Mouse (Mus musculus): ENCODE results near the gene Fam25c. TPM values are rescaled to one million over a fixed set of nuclear protein-coding genes. Genes with fewer than 3 reads are reported as not detected.

Fam25c gene
- polyA plus RNA-seq, 1 experiment, result not detected

- no peak for TF ChIP-seq CTCF (IDR thresholded peaks at IDR 0.05; ENCODE audit: control insufficient read depth, insufficient read depth, insufficient read length)
- TF ChIP-seq MAX (IDR thresholded peaks at IDR 0.05), result no peak
- no peak for TF ChIP-seq CEBPB (IDR thresholded peaks at IDR 0.05; ENCODE audit: low read depth)
- no peak for TF ChIP-seq USF1 (IDR thresholded peaks at IDR 0.05; ENCODE audit: low read depth)
- TF ChIP-seq MYOD1 (IDR thresholded peaks at IDR 0.05; ENCODE audit: control insufficient read depth, insufficient read length, low read depth), result no peak
- Histone ChIP-seq H3K27me3 (ENCODE audit: control insufficient read depth, insufficient read depth, insufficient read length) (no peaks in the 10 kb centered on the region), H3K79me3 (ENCODE audit: low read depth) (no peaks in the 10 kb centered on the region), H3K79me2 (ENCODE audit: control insufficient read depth, insufficient read depth) (no peaks in the 10 kb centered on the region), H3K4me3 (ENCODE audit: insufficient read depth, poor library complexity, severe bottlenecking) (no peak overlapping the region), H3ac (ENCODE audit: control insufficient read depth, insufficient read length, low read depth) (no peak overlapping the region), H3K36me3 (ENCODE audit: control insufficient read depth, insufficient read depth) (no peaks in the 10 kb centered on the region)
These were observed 21.9 kb upstream of the Fam25c start for GRCm38 (mm10) chr14:34377121-34377520.

- Histone ChIP-seq H3K36me3 (ENCODE audit: control insufficient read depth, insufficient read depth) (no peaks in the 10 kb centered on the region), H3K79me3 (ENCODE audit: low read depth) (no peaks in the 10 kb centered on the region), H3K79me2 (ENCODE audit: control insufficient read depth, insufficient read depth) (no peaks in the 10 kb centered on the region), H3K27me3 (ENCODE audit: control insufficient read depth, insufficient read depth, insufficient read length) (no peaks in the 10 kb centered on the region), H3K4me3 (ENCODE audit: insufficient read depth, poor library complexity, severe bottlenecking) (no peak overlapping the region), H3ac (ENCODE audit: control insufficient read depth, insufficient read length, low read depth) (no peak overlapping the region)
- TF ChIP-seq MYOG (IDR thresholded peaks at IDR 0.05; ENCODE audit: control insufficient read depth, extremely low read depth, insufficient read length), result no peak
- TF ChIP-seq USF1 (IDR thresholded peaks at IDR 0.05; ENCODE audit: low read depth), result no peak
- no peak for TF ChIP-seq FOSL1 (IDR thresholded peaks at IDR 0.05; ENCODE audit: insufficient read depth, low read length, poor library complexity, severe bottlenecking)
- TF ChIP-seq CTCF (IDR thresholded peaks at IDR 0.05; ENCODE audit: control insufficient read depth, insufficient read depth, insufficient read length), result no peak
- no peak for TF ChIP-seq MAX (IDR thresholded peaks at IDR 0.05)
- TF ChIP-seq MYOD1 (IDR thresholded peaks at IDR 0.05; ENCODE audit: control insufficient read depth, insufficient read length, low read depth), result no peak
- TF ChIP-seq CEBPB (IDR thresholded peaks at IDR 0.05; ENCODE audit: low read depth), result no peak
These were observed 20.7 kb upstream of the Fam25c start for GRCm38 (mm10) chr14:34375941-34376340.

GRCm38 (mm10) chr14:34375415-34375904 lies 20.2 kb upstream of the Fam25c start, which contains the start of gene Mmrn2:
Gene Mmrn2, plus strand, starts transcription at chr14:34375465.
- Histone ChIP-seq H3K27me3 (ENCODE audit: control insufficient read depth, insufficient read depth, insufficient read length) (no peaks in the 10 kb centered on the region), H3K4me3 (ENCODE audit: insufficient read depth, poor library complexity, severe bottlenecking) (no peak within 1 kb of the TSS), H3ac (ENCODE audit: control insufficient read depth, insufficient read length, low read depth) (no peak within 1 kb of the TSS), H3K36me3 (ENCODE audit: control insufficient read depth, insufficient read depth) (no peaks in the 10 kb centered on the region), H3K79me3 (ENCODE audit: low read depth) (no peaks in the 10 kb centered on the region), H3K79me2 (ENCODE audit: control insufficient read depth, insufficient read depth) (no peaks in the 10 kb centered on the region)
- TF ChIP-seq MAX (IDR thresholded peaks at IDR 0.05), result no peak
- no peak for TF ChIP-seq USF1 (IDR thresholded peaks at IDR 0.05; ENCODE audit: low read depth)
- no peak for TF ChIP-seq MYOG (IDR thresholded peaks at IDR 0.05; ENCODE audit: control insufficient read depth, extremely low read depth, insufficient read length)
- no peak for TF ChIP-seq CTCF (IDR thresholded peaks at IDR 0.05; ENCODE audit: control insufficient read depth, insufficient read depth, insufficient read length)
- no peak for TF ChIP-seq MYOD1 (IDR thresholded peaks at IDR 0.05; ENCODE audit: control insufficient read depth, insufficient read length, low read depth)
- no peak for TF ChIP-seq CEBPB (IDR thresholded peaks at IDR 0.05; ENCODE audit: low read depth)
- no peak for TF ChIP-seq FOSL1 (IDR thresholded peaks at IDR 0.05; ENCODE audit: insufficient read depth, low read length, poor library complexity, severe bottlenecking)

GRCm38 (mm10) chr14:34374577-34374976 lies 19.3 kb upstream of the Fam25c start, which contains the start of gene Sncg:
Gene Sncg, minus strand, starts transcription at chr14:34374789.
- no peak within 1 kb of the TSS for H3ac ChIP-seq (ENCODE audit: control insufficient read depth, insufficient read length, low read depth)
- no peaks in the 10 kb centered on the region for H3K27me3 ChIP-seq (ENCODE audit: control insufficient read depth, insufficient read depth, insufficient read length)
- no peaks in the 10 kb centered on the region for H3K36me3 ChIP-seq (ENCODE audit: control insufficient read depth, insufficient read depth)
- TF ChIP-seq MAX (IDR thresholded peaks at IDR 0.05) (no peak), MYOD1 (IDR thresholded peaks at IDR 0.05; ENCODE audit: control insufficient read depth, insufficient read length, low read depth) (no peak), MYOG (IDR thresholded peaks at IDR 0.05; ENCODE audit: control insufficient read depth, extremely low read depth, insufficient read length) (no peak), FOSL1 (IDR thresholded peaks at IDR 0.05; ENCODE audit: insufficient read depth, low read length, poor library complexity, severe bottlenecking) (no peak), USF1 (IDR thresholded peaks at IDR 0.05; ENCODE audit: low read depth) (no peak), CEBPB (IDR thresholded peaks at IDR 0.05; ENCODE audit: low read depth) (no peak), CTCF (IDR thresholded peaks at IDR 0.05; ENCODE audit: control insufficient read depth, insufficient read depth, insufficient read length) (no peak)
- no peaks in the 10 kb centered on the region for H3K79me3 ChIP-seq (ENCODE audit: low read depth)
- H3K4me3 ChIP-seq (ENCODE audit: insufficient read depth, poor library complexity, severe bottlenecking), result no peak within 1 kb of the TSS
- H3K79me2 ChIP-seq (ENCODE audit: control insufficient read depth, insufficient read depth), result no peaks in the 10 kb centered on the region

- Histone ChIP-seq H3ac (ENCODE audit: control insufficient read depth, insufficient read length, low read depth) (no peak overlapping the region), H3K4me3 (ENCODE audit: insufficient read depth, poor library complexity, severe bottlenecking) (no peak overlapping the region), H3K36me3 (ENCODE audit: control insufficient read depth, insufficient read depth) (no peaks in the 10 kb centered on the region), H3K79me2 (ENCODE audit: control insufficient read depth, insufficient read depth) (no peaks in the 10 kb centered on the region), H3K79me3 (ENCODE audit: low read depth) (no peaks in the 10 kb centered on the region), H3K27me3 (ENCODE audit: control insufficient read depth, insufficient read depth, insufficient read length) (no peaks in the 10 kb centered on the region)
- TF ChIP-seq MAX (IDR thresholded peaks at IDR 0.05) (no peak), FOSL1 (IDR thresholded peaks at IDR 0.05; ENCODE audit: insufficient read depth, low read length, poor library complexity, severe bottlenecking) (no peak), CTCF (IDR thresholded peaks at IDR 0.05; ENCODE audit: control insufficient read depth, insufficient read depth, insufficient read length) (no peak), USF1 (IDR thresholded peaks at IDR 0.05; ENCODE audit: low read depth) (no peak), CEBPB (IDR thresholded peaks at IDR 0.05; ENCODE audit: low read depth) (no peak), MYOG (IDR thresholded peaks at IDR 0.05; ENCODE audit: control insufficient read depth, extremely low read depth, insufficient read length) (no peak), MYOD1 (IDR thresholded peaks at IDR 0.05; ENCODE audit: control insufficient read depth, insufficient read length, low read depth) (no peak)
These were observed 18.3 kb upstream of the Fam25c start for GRCm38 (mm10) chr14:34373581-34373980.

- Histone ChIP-seq H3K36me3 (ENCODE audit: control insufficient read depth, insufficient read depth) (no peaks in the 10 kb centered on the region), H3K27me3 (ENCODE audit: control insufficient read depth, insufficient read depth, insufficient read length) (no peaks in the 10 kb centered on the region), H3K79me3 (ENCODE audit: low read depth) (no peaks in the 10 kb centered on the region), H3K79me2 (ENCODE audit: control insufficient read depth, insufficient read depth) (no peaks in the 10 kb centered on the region), H3ac (ENCODE audit: control insufficient read depth, insufficient read length, low read depth) (no peak overlapping the region), H3K4me3 (ENCODE audit: insufficient read depth, poor library complexity, severe bottlenecking) (no peak overlapping the region)
- peak; percentile 12 for TF ChIP-seq CTCF (IDR thresholded peaks at IDR 0.05; ENCODE audit: control insufficient read depth, insufficient read depth, insufficient read length)
- no peak for TF ChIP-seq MAX (IDR thresholded peaks at IDR 0.05)
These were observed 17.4 kb upstream of the Fam25c start for GRCm38 (mm10) chr14:34372646-34373045.

Measured in C2C12 (cell line).